Mouse (Mus musculus): ENCODE measurements around the gene Mtr.
"Not testable (repeated sequence)": the region's sequence is repeated elsewhere in the genome, so short reads cannot be mapped to it uniquely, and the experiment has no call there.

Gene Mtr

GRCm38 (mm10) chr13:12153922-12154321 is 104.0 kb downstream of the Mtr start:
- no peak for DNase-seq

GRCm38 (mm10) chr13:12146918-12147507 is 110.9 kb downstream of the Mtr start:
- no peak for DNase-seq

- DNase-seq = no peak
These were observed 111.5 kb downstream of the Mtr start for GRCm38 (mm10) chr13:12146402-12146801.

GRCm38 (mm10) chr13:12143347-12143746 is 114.6 kb downstream of the Mtr start:
- no peak for DNase-seq

GRCm38 (mm10) chr13:12136461-12136860 is 121.5 kb downstream of the Mtr start:
- DNase-seq = not testable (repeated sequence)

GRCm38 (mm10) chr13:12133549-12133948 is 124.4 kb downstream of the Mtr start:
- no peak for DNase-seq
